Mouse (Mus musculus): ENCODE measurements at regions not wholly inside any gene's neighbourhood (a gene's known extent, or its start where the extent isn't known, plus 50 kb on each side); places are given as distances from the start of the nearest gene placed in this dataset.

GRCm38 (mm10) chr15:36937757-36938498, 69.6 kb downstream of the Zfp706 start:
- TF ChIP-seq CTCF (IDR thresholded peaks at IDR 0.05; ENCODE audit: low read depth): no peak
- TF ChIP-seq EP300 (IDR thresholded peaks at IDR 0.05; ENCODE audit: low read depth): no peak
